ENCODE assay signal across 20 mouse cellular contexts in genomic region chr15:77733380-77733779, GRCm38 (mm10). TPM values are rescaled to one million over a fixed set of nuclear protein-coding genes. Genes with fewer than 3 reads are reported as not detected.
DNase-seq lines count a peak whose midpoint lies in the region; ATAC-seq and TF ChIP-seq lines count a peak whose summit lies in the region.
"Not testable (repeated sequence)": the region's sequence is repeated elsewhere in the genome, so short reads cannot be mapped to it uniquely, and the experiment has no call there.
"Had no signal": no experiment of that assay in that cellular context is flagged by ENCODE, and none has a peak within 500 bp of the region (broad histone marks: within the 10 kb centered on the region; RNA-seq: fewer than 3 reads in every experiment).

No protein-coding gene starts in this region.

- 60% methylated on average over 8 of the region's 8 CpGs for WGBS in heart, embryonic 10.5 days

- H3K27me3 ChIP-seq in heart, embryonic 10.5 days (ENCODE audit: insufficient read depth, poor library complexity, severe bottlenecking): not testable (repeated sequence)

- H3K27ac ChIP-seq in heart, embryonic 10.5 days: not testable (repeated sequence)

- H3K9me3 ChIP-seq in heart, embryonic 10.5 days: not testable (repeated sequence)

- not testable (repeated sequence) for H3K4me3 ChIP-seq in heart, embryonic 10.5 days

- peak; percentile 66 for ATAC-seq in megakaryocyte-erythroid progenitor cell, adult 5-6 weeks (replicated peaks; ENCODE audit: low FRiP score, low TSS enrichment, poor library complexity, severe bottlenecking)

- not testable (repeated sequence) for H3K36me3 ChIP-seq in heart, embryonic 10.5 days

- TF ChIP-seq POLR2A in brain, embryonic 14.5 days (IDR thresholded peaks at IDR 0.05; ENCODE audit: borderline replicate concordance, extremely low read depth, insufficient read depth, insufficient read length, poor library complexity, severe bottlenecking): not testable (repeated sequence)

- TF ChIP-seq CTCF in brain, embryonic 14.5 days (IDR thresholded peaks at IDR 0.05; ENCODE audit: borderline replicate concordance, extremely low read depth, insufficient read depth, insufficient read length): not testable (repeated sequence)

- peak; percentile 61 for DNase-seq in 3T3-L1 (ENCODE audit: low read depth, low spot score)
- peak; percentile 61 for DNase-seq in Muller cell, postnatal 12 days (ENCODE audit: inconsistent ontology term)
- peak; percentile 8 for DNase-seq in brain, embryonic 14.5 days (ENCODE audit: low read depth)
- DNase-seq in heart, embryonic 10.5 days (ENCODE audit: low spot score): peak; percentile 62
- DNase-seq in induced T-regulatory cell, adult 2 months (ENCODE audit: low read depth): peak; percentile 92
- peak; percentile 30 for DNase-seq in spleen, adult 12 weeks (ENCODE audit: low spot score)
- DNase-seq in thymus, postnatal 25 days: peak; percentile 60

- peaks cover 11% of the 10 kb centered on the region; the same call in 1 of the 2 replicates for H3K4me1 ChIP-seq in heart, embryonic 10.5 days

RNA-seq across cellular contexts. Expression of gene Apol9b, which starts 4.5 kb away (rescaled TPM):
- polyA plus RNA-seq in brain, embryonic 14.5 days (2012; rRNA removed): 0.06 TPM in 1 of 2 replicates, not detected in the other
- not detected in 2 replicates for polyA plus RNA-seq in heart, embryonic 10.5 days (2016; fragmentation: Nextera tagmentation; extraction: Ambion mirVana)
- total RNA-seq in megakaryocyte-erythroid progenitor cell, adult 5-6 weeks (2014; fragmentation: Nextera tagmentation): not detected in 2 replicates
- 0.38 TPM in 1 of 2 replicates, not detected in the other for total RNA-seq in megakaryocyte-erythroid progenitor cell, adult 5-6 weeks (2017)
- total RNA-seq: G1E; gastrocnemius, postnatal 14 days; left cerebral cortex, adult 8-10 months had no signal
- polyA plus RNA-seq: embryonic facial prominence, embryonic 10.5 days; forebrain, embryonic 13.5 days; G1E; hindbrain, embryonic 10.5 days; limb, embryonic 12.5 days; liver, embryonic 13.5 days; stomach, embryonic 14.5 days had no signal

RNA-seq across cellular contexts. Expression of gene Apol8, which starts 23.4 kb away (rescaled TPM):
- polyA plus RNA-seq in brain, embryonic 14.5 days (2012; rRNA removed): 0.30 and 0.37 TPM in 2 replicates
- 0.16 and 0.52 TPM in 2 replicates for polyA plus RNA-seq in heart, embryonic 10.5 days (2016; fragmentation: Nextera tagmentation; extraction: Ambion mirVana)
- total RNA-seq in megakaryocyte-erythroid progenitor cell, adult 5-6 weeks (2014; fragmentation: Nextera tagmentation): 3.8 and 5.5 TPM in 2 replicates
- 1.4 and 1.6 TPM in 2 replicates for total RNA-seq in megakaryocyte-erythroid progenitor cell, adult 5-6 weeks (2017)
- total RNA-seq: gastrocnemius, postnatal 14 days had no signal
- polyA plus RNA-seq: G1E; intestine, embryonic 14.5 days had no signal

RNA-seq across cellular contexts. Expression of gene Apol7e, which starts 34.7 kb away (rescaled TPM):
- 0.04 TPM in 1 of 2 replicates, not detected in the other for polyA plus RNA-seq in brain, embryonic 14.5 days (2012; rRNA removed)
- not detected in 2 replicates for polyA plus RNA-seq in heart, embryonic 10.5 days (2016; fragmentation: Nextera tagmentation; extraction: Ambion mirVana)
- total RNA-seq in megakaryocyte-erythroid progenitor cell, adult 5-6 weeks (2014; fragmentation: Nextera tagmentation): 1.2 TPM in 1 of 2 replicates, not detected in the other
- total RNA-seq in megakaryocyte-erythroid progenitor cell, adult 5-6 weeks (2017): 1.5 and 2.0 TPM in 2 replicates
- total RNA-seq: G1E; left cerebral cortex, adult 8-10 months had no signal
- polyA plus RNA-seq: embryonic facial prominence, embryonic 10.5 days; forebrain, embryonic 13.5 days; G1E; hindbrain, embryonic 10.5 days; limb, embryonic 12.5 days; liver, embryonic 13.5 days; lung, embryonic 16.5 days; neural tube, embryonic 15.5 days had no signal

Comparison
In these comparisons a context has a peak if more than half of its experiments do, and no peak if none do; other contexts are left out.
1. DNase-seq: peak in every context shown above with its lines; median percentile 92 in induced T-regulatory cell, adult 2 months; 62 in heart, embryonic 10.5 days; 61 in 3T3-L1; 61 in Muller cell, postnatal 12 days; 60 in thymus, postnatal 25 days; 30 in spleen, adult 12 weeks; 8 in brain, embryonic 14.5 days.